Mouse (Mus musculus) liver, postnatal 0 days (tissue): ENCODE data around the gene Pspn. TPM values are rescaled to one million over a fixed set of nuclear protein-coding genes. Genes with fewer than 3 reads are reported as not detected.

Experiments used
- ATAC-seq: fragments of 200-750 bp; cut with Nextera tagmentation; 2 replicates; pipeline ENCODE4 v1.8.0; 2017; ENCODE audit warnings: mild to moderate bottlenecking, moderate library complexity
- DNase-seq: peaks from one replicate; pipeline ENCODE4 v3.0.0-alpha.2; 2016
- H3K27ac ChIP-seq: fragments of 300-500 bp; sonication (generic); 2 replicates; pipeline ENCODE4 v1.5.1; 2014; ENCODE audit warnings: antibody characterized with exemption, moderate library complexity, mild to moderate bottlenecking, low read depth
- H3K27me3 ChIP-seq: fragments of 300-500 bp; sonication (generic); 2 replicates; pipeline ENCODE4 v1.6.1; 2014; ENCODE audit warnings: low read length, control low read depth, mixed read lengths; ENCODE audit not compliant: insufficient read depth
- H3K36me3 ChIP-seq: fragments of 300-500 bp; sonication (generic); replicated peaks from 2 replicates; pipeline ENCODE4 v1.6.1; 2014; ENCODE audit warnings: mild to moderate bottlenecking, control low read depth, low read length, moderate library complexity, mixed read lengths; ENCODE audit not compliant: insufficient read depth
- H3K4me1 ChIP-seq: fragments of 300-500 bp; sonication (generic); 2 replicates; pipeline ENCODE4 v1.6.1; 2014; ENCODE audit warnings: antibody characterized with exemption, mild to moderate bottlenecking, control low read depth; ENCODE audit not compliant: insufficient read depth
- H3K4me2 ChIP-seq: fragments of 300-500 bp; sonication (generic); 2 replicates; pipeline ENCODE4 v1.6.1; 2014; ENCODE audit warnings: low read depth, mild to moderate bottlenecking, low read length, moderate library complexity, mixed read lengths
- H3K4me3 ChIP-seq: fragments of 300-500 bp; sonication (generic); 2 replicates; pipeline ENCODE4 v1.5.1; 2014; ENCODE audit warnings: low read depth, low read length
- H3K9ac ChIP-seq: fragments of 300-500 bp; sonication (generic); replicated peaks from 2 replicates; pipeline ENCODE4 v1.6.1; 2014; ENCODE audit warnings: mild to moderate bottlenecking, moderate library complexity
- H3K9me3 ChIP-seq: fragments of 300-500 bp; sonication (generic); 2 replicates; pipeline ENCODE4 v1.6.1; 2016; ENCODE audit warnings: mild to moderate bottlenecking, control low read depth, low read length, mixed read lengths
- CTCF ChIP-seq: sonication (generic); IDR thresholded peaks from 2 replicates; pipeline ENCODE4 v1.5.1; 2016; ENCODE audit warnings: antibody characterized with exemption, low read depth
- EP300 ChIP-seq: IDR thresholded peaks from 2 replicates; pipeline ENCODE4 v1.6.1; 2016; ENCODE audit warnings: antibody characterized with exemption, low read depth, mild to moderate bottlenecking
- WGBS: fragments of 180-500 bp; shearing (Covaris S2); extraction: QIAGEN DNeasy Blood & Tissue Kit; methylation state at CpG from one replicate; pipeline ENCODE4 v1.1.7; 2014; ENCODE audit not compliant: insufficient replicate concordance; 5-methylcytosine and 5-hydroxymethylcytosine counted together
- polyA plus RNA-seq: library from polyadenylated mRNA; unstranded; fragments of >200 nt; fragmentation: Nextera tagmentation; extraction: Ambion mirVana; gene quantifications from 2 replicates; pipeline ENCODE4 v1.2.1, GENCODE M21; 2015

The Pspn gene
- not detected in 2 replicates for polyA plus RNA-seq

DNA sequence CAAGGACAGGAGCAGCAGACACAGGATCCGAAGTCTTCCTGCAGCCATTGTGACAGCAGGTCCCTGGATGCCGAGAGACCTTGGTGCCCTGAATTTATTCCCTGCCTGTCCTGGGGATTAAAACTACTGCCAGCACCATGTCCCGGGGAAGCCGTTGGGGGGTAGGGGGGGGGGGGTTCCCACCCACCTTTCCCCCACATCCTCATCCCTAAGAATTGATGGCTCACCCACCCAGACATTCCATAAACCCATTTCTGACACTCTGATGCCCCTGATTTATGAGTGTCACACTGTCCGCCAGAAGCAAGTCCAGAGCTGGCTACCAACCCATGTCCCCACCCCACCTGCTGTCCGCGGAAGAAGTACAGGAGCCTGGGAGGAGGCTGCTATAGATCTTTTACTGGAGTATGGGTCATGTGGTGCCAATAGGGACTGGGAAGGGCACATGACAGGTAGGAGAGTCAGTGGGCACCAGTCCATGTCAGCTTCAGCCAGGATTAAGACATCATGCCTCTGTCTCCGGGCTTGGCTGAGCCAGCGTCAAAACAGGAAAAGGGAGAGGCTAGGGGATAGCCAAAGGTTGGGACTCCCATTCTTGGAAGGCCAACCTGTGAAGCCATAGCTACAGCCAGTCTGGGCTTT lies at the start of gene Pspn:
Pspn (minus strand) TSS at position 51 of the 642 bp plus-strand sequence.
- WGBS, result 88% methylated on average over 9 of the region's 9 CpGs
- DNase-seq (no peak), ATAC-seq (no peak)
- Histone ChIP-seq H3K9me3 (no peaks in the 10 kb centered on the region), H3K4me2 (no peak within 1 kb of the TSS), H3K36me3 (peaks cover 33% of the 10 kb centered on the region), H3K27ac (no peak within 1 kb of the TSS), H3K9ac (no peak within 1 kb of the TSS), H3K4me1 (peaks cover 8% of the 10 kb centered on the region), H3K4me3 (no peak within 1 kb of the TSS), H3K27me3 (no peaks in the 10 kb centered on the region)
- no peak for TF ChIP-seq EP300
- no peak for TF ChIP-seq CTCF

DNA sequence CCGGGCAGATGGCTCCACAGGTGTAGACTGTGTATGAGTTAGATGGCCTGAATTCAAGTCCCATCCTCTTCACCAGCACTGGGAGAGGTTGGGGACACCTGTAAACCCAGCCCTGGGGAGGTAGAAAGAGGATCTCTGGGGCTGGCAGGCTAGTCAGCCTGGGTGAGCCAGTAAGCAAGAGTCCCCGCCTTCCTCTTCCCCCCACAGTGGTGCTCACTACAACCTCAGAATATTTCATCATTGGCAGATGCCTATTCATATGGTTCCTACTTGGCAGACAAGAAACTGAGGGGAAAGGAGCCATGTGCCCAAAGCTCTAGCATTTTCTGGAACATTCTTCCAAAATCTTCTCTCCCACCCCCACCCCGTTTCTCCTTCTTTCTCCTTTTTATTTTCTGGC lies 49.0 kb upstream of the Pspn start:
- 70% methylated on average over 3 of the region's 3 CpGs for WGBS
- Histone ChIP-seq H3K4me2 (no peak overlapping the region), H3K4me3 (no peak overlapping the region), H3K27ac (no peak overlapping the region), H3K4me1 (no peaks in the 10 kb centered on the region), H3K36me3 (peaks cover 26% of the 10 kb centered on the region), H3K9me3 (no peaks in the 10 kb centered on the region), H3K27me3 (no peaks in the 10 kb centered on the region), H3K9ac (no peak overlapping the region)
- no peak for TF ChIP-seq CTCF
- TF ChIP-seq EP300, result no peak
- no peak for DNase-seq
- no peak for ATAC-seq

DNA sequence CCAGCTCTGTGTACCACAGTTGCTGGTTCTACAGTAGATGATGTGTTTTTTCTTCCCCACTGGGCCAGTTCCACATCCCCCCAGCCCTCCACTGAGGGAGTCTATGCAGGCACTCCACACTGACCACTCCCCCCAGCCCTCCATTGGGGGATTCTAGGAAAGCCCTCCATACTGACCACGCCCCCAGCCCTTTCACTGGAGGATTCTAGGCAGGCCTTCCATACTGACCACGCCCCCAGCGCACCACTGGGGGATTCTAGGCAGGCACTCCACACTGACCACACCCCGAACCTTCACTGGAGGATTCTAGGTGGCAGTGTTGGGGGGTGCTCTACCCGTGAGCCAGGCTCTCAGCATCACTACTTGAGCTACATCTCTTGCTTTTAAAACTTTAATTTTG lies 47.6 kb upstream of the Pspn start:
- no peak for DNase-seq
- Histone ChIP-seq H3K27ac (no peak overlapping the region), H3K4me3 (no peak overlapping the region), H3K9me3 (no peaks in the 10 kb centered on the region), H3K4me2 (no peak overlapping the region), H3K4me1 (no peaks in the 10 kb centered on the region), H3K36me3 (peaks cover 13% of the 10 kb centered on the region; the same call in 1 of the 2 replicates), H3K27me3 (no peaks in the 10 kb centered on the region), H3K9ac (no peak overlapping the region)
- no peak for ATAC-seq
- TF ChIP-seq EP300 (no peak), CTCF (no peak)
- 69% methylated on average over 5 of the region's 5 CpGs for WGBS

DNA sequence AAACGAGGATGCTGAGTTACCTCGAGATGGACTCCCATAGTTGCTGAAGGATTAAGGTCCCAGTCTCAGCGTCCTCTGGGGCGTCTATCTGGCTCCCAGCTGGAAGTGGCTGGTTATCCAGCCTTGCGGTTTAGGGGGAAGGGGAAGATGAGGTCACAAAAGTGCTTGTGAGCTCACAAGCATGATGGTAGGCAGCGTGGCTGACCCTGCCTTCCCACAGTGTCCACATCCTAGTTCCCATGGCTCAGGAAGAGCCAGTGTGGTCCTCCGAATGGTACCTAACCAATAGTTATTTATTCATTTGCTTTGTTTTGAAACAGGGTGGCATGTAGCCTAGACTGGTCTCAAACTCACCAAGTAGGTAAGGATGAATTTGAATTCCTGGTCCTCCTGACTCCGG lies 41.7 kb upstream of the Pspn start, which contains the start of gene Slc25a41:
Slc25a41 (minus strand) TSS at position 101 of the 400 bp plus-strand sequence.
- no peak for ATAC-seq
- Histone ChIP-seq H3K4me3 (no peak within 1 kb of the TSS), H3K36me3 (0 out of 2 replicates have a peak, but pooled peaks cover 3% of the 10 kb centered on the region), H3K4me2 (no peak within 1 kb of the TSS), H3K4me1 (no peaks in the 10 kb centered on the region; the same call in 1 of the 2 replicates), H3K27me3 (no peaks in the 10 kb centered on the region), H3K27ac (no peak within 1 kb of the TSS), H3K9me3 (no peaks in the 10 kb centered on the region), H3K9ac (no peak within 1 kb of the TSS)
- no peak for DNase-seq
- TF ChIP-seq CTCF (no peak), EP300 (no peak)
- 74% methylated on average over 8 of the region's 8 CpGs for WGBS

DNA sequence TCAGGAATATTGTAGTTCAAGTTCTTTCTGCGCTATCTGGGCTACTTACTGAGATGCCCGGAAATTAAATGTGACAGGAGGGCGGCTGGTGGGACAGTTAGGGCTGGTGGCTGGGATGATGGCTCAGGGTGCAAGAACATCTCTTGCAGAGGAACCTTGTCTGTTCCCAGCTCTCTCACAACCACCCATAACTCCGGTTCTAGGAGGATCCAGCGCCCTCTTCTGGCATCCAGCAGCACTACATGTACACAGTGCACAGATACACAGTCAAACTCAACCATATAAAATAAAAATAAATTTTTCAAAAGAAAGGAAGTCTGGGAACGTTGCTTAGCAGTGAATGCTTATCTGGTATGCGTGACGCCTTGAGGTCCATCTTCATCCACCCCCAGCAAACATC lies 39.2 kb upstream of the Pspn start:
- no peak overlapping the region for H3K27ac ChIP-seq
- H3K4me1 ChIP-seq, result no peaks in the 10 kb centered on the region; the same call in 1 of the 2 replicates
- H3K9me3 ChIP-seq, result no peaks in the 10 kb centered on the region
- H3K4me2 ChIP-seq, result no peak overlapping the region
- H3K9ac ChIP-seq, result no peak overlapping the region
- no peaks in the 10 kb centered on the region for H3K27me3 ChIP-seq
- no peak for DNase-seq
- H3K36me3 ChIP-seq, result no peaks in the 10 kb centered on the region
- 40% methylated on average over 8 of the region's 8 CpGs for WGBS
- TF ChIP-seq EP300 (no peak), CTCF (peak; percentile 50)
- H3K4me3 ChIP-seq, result no peak overlapping the region
- no peak for ATAC-seq

DNA sequence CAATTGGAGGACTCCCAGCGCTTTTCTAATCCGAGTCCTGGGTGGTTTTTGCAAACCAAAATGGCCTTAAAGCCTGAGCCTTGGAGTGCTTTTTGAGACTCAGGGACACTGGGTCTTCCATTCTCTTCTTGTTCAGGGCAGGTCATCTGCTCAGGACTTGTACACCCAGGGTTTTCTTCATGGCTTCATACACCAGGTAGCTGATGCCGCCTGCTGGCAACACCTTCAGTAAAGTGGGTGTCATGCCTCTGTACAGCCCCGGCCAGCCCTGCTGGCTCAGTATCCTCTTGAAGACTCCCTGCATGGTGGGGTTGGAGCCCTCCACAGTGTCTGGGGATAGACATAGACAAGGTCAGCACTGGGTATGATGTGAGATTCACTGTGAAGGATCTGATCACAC lies 33.0 kb upstream of the Pspn start:
- ATAC-seq (no peak), DNase-seq (no peak)
- H3K4me2 ChIP-seq, result peak overlapping the region; percentile 82; the same call in 1 of the 2 replicates
- TF ChIP-seq CTCF (peak; percentile 11; the same call in 1 of the 2 replicates), EP300 (no peak)
- WGBS, result 78% methylated on average over 4 of the region's 4 CpGs
- 0 out of 2 replicates have a peak overlapping the region, but pooled peaks have one; percentile 91 for H3K27ac ChIP-seq
- H3K4me3 ChIP-seq, result no peak overlapping the region
- H3K9ac ChIP-seq, result no peak overlapping the region
- H3K27me3 ChIP-seq, result no peaks in the 10 kb centered on the region
- H3K9me3 ChIP-seq, result no peaks in the 10 kb centered on the region
- peaks cover 9% of the 10 kb centered on the region for H3K36me3 ChIP-seq
- peaks cover 22% of the 10 kb centered on the region for H3K4me1 ChIP-seq
